Mouse (Mus musculus) lung, adult 10 weeks (tissue): ENCODE data around the gene Gm8220. TPM values are rescaled to one million over a fixed set of nuclear protein-coding genes. Genes with fewer than 3 reads are reported as not detected.

Source experiments
- polyA plus RNA-seq: library from polyadenylated mRNA; stranded (reverse); fragments of 350-450 nt; fragmentation: Illumina TruSeq; extraction: RNeasy Lipid Tissue Mini Kit (QIAGEN cat#74804); gene quantifications from one replicate; pipeline ENCODE4 v1.2.3, GENCODE M21; 2014; ENCODE audit warnings: low read depth, low replicate concordance; ENCODE audit not compliant: insufficient read depth

Gm8220 gene
- polyA plus RNA-seq, result not detected

DNA sequence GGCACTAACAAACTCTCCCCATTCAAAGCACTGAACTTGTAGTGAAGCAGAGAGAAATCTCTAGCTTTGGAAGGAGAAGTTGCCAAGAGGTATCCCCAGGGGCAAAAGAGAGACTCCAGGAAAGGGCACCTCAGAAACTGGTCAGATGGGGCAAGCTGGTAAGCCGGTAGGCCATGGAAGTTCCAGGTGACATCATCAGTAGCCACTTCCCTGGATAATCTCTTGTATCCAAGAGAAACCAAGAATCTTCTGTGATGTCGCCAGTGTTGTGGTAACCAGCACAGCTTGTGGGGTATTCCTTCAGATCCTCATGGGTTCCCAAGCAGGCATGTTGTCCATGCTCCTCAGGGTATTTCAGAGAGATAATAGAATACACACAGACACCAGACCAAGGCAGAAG lies at the start of gene Gm8220:
TSS of gene Gm8220 (plus strand) at position 301 of the 400 bp plus-strand sequence.

DNA sequence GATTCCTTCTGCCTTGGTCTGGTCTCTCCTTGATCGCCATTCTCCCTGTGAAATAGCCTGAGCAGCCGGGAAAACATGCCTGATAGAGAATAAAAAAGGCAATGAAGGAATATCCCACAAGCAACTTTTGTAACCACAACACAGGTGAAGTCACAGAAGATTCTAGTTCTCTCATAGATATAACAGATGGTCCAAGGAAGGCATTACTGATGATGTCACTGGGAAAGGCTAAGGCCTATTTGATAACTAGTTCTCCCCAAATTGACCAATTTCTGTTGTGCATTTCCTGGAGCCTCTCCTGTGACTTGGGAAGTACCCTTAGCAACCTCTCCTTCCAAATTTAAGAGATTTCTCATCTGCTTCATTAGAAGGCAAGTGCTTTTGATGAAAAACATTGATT lies 53.1 kb downstream of the Gm8220 start, which contains the start of gene Gm5930:
TSS of gene Gm5930 (minus strand) at position 101 of the 400 bp plus-strand sequence.

Other genes with a start within 250 kb of the Gm8220 start
- gene Ear2, start 182.9 kb upstream of the Gm8220 start, polyA plus RNA-seq, result 329 TPM
- gene Gm3327, start 161.7 kb upstream of the Gm8220 start, polyA plus RNA-seq, result not detected
- not detected for gene Gm8212, start 87.9 kb upstream of the Gm8220 start, polyA plus RNA-seq
- gene 4930503E14Rik, start 72.3 kb upstream of the Gm8220 start, polyA plus RNA-seq, result not detected
- gene Gm5930, start 53.0 kb downstream of the Gm8220 start, polyA plus RNA-seq, result 0.34 TPM
- not detected for gene Gm8229, start 79.8 kb downstream of the Gm8220 start, polyA plus RNA-seq
- not detected for gene Gm3371, start 125.1 kb downstream of the Gm8220 start, polyA plus RNA-seq
- not detected for gene Gm8232, start 148.1 kb downstream of the Gm8220 start, polyA plus RNA-seq
- gene BC061237, start 206.9 kb downstream of the Gm8220 start, polyA plus RNA-seq, result not detected
- not detected for gene Gm17093, start 232.7 kb downstream of the Gm8220 start, polyA plus RNA-seq